Mouse (Mus musculus) left cerebral cortex, postnatal 4 days (tissue): ENCODE measurements around the gene Snrpa. TPM values are rescaled to one million over a fixed set of nuclear protein-coding genes. Genes with fewer than 3 reads are reported as not detected.
"Not testable (repeated sequence)": the region's sequence is repeated elsewhere in the genome, so short reads cannot be mapped to it uniquely, and the experiment has no call there.

Experiments
- DNase-seq: peaks from one replicate; pipeline ENCODE4 v3.0.0-alpha.2; 2022
- intact Hi-C: fragments of 180-260 bp; cut with DNase I; formaldehyde crosslinking; loops from one replicate; pipeline ENCODE4 v1.15.1; 2025
- total RNA-seq, 2 experiments: library from RNA; stranded (reverse); gene quantifications; 2 replicates each; pipeline ENCODE4 v1.2.3; 2021

The Snrpa gene
- total RNA-seq = 100 to 1,000 TPM in 1 of 2 experiments, 10 to 100 TPM in 1; 98.6 to 110 TPM

DNA sequence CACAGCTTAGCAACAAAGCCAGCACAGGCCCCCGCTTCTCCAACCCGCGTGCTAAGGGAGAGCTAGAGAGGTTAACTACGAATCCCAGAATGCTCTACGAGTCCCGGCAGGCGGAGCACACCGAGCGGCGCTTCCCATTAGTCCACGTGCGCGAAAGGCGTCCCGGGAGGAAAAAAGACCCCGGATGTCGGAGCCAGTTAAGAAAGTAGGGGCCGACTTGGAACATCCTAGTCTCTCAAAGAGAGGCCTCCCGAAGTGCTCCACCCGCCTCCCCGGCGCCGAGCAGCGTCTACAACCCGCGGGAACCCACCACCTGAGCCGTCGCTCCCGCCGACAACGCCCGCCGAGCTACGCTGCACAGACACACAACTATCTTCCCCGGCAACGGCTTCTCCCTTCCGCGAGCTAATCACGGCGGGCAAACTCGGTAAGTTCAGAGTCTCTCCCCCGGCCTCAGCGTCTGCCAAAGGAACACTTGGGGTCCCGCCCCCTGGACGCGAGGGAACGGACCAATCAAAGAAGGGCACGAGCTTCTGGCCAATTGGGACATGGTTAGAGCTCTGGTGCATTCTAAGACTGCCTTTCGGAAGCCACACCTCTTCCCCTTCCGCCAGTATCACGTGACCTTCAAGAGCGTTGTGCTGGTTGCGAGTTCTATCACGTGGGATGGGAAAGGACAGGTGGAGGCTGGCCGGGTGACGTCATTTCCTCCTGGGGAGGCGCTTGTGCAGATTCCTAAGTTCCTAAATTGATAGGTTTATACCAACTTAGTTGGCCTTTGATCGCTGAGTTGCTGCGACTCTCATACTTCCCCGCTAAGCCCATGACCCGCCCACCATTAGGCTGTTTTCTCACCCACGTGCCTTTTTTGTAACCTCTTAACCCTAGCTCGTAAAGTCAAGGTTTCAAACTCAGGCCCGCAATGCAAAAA lies at the start of gene Snrpa, which contains the start of gene BC024978:
Snrpa (minus strand) TSS at position 591 of the 931 bp plus-strand sequence.
BC024978 (plus strand) TSS at position 101 of the 931 bp plus-strand sequence.
- intact Hi-C loops = no loop called here
- DNase-seq = peak; percentile 94

DNA sequence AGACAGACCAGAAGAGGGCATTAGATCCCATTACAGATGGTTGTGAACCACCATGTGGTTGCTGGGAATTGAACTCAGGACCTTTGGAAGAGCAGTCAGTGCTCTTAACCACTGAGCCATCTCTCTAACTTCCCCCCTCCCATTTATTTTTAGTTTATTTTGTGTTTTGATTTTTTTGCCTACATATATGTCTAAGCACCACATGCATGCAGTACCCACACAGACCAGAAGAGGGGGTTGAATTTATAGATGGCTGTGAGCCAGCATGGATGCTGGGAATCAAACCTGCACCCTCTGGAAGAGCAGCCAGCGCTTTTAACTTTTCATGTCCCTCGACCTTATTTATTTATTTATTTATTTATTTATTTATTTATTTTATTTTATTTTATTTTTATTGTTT lies 48.0 kb upstream of the Snrpa start:
- DNase-seq = not testable (repeated sequence)

DNA sequence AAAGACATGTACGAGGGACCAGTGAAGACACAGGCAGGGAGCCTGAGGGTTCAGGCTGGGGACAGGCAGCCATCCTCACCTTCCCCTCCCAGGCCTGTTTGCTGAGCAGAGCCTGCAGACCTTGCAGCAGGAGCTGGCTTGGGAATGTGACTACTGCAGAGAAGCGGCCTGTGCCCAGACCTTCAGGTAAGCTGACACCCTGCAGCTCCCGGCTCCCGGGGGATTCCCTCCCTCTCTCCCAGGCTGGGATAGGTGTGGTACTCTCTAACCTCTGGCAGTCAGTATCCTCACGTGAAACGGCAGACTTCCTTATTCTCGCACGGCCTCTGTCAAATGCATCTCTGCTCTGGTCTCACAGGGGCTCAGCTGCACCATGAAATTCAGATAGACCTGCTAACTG lies 47.1 kb upstream of the Snrpa start:
- DNase-seq = no peak
- intact Hi-C loops = no loop called here

More for the DNA sequence above, 48.0 kb upstream of the Snrpa start:
- intact Hi-C loops = not testable (repeated sequence)

DNA sequence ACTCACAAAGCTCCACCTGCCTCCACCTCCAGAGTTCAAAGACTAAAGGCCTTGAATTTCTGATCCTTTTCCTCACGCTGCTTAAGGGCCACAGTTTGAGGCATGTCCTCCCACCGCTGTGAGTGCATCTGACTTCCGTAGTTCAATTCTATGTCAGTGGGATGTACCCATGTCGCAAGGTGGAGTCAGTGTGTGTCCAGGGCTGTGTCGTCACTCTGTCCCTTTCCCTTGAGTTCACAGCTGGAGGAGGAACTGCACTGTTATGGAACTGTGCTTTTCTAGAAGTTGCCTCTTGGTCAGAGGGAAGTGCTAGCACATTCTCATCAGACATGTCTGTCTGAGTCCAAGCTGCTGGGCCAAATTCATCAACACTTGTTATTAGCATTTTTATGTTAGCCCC lies 42.5 kb upstream of the Snrpa start:
- intact Hi-C loops = no loop called here

GRCm38 (mm10) chr7:27237527-27237926 lies 41.5 kb upstream of the Snrpa start:
- intact Hi-C loops = no loop called here
- DNase-seq = no peak

More for the DNA sequence above, 42.5 kb upstream of the Snrpa start:
- no peak for DNase-seq

- intact Hi-C loops = no loop called here
- DNase-seq = no peak
Measured at GRCm38 (mm10) chr7:27235726-27236125, 39.7 kb upstream of the Snrpa start.

DNA sequence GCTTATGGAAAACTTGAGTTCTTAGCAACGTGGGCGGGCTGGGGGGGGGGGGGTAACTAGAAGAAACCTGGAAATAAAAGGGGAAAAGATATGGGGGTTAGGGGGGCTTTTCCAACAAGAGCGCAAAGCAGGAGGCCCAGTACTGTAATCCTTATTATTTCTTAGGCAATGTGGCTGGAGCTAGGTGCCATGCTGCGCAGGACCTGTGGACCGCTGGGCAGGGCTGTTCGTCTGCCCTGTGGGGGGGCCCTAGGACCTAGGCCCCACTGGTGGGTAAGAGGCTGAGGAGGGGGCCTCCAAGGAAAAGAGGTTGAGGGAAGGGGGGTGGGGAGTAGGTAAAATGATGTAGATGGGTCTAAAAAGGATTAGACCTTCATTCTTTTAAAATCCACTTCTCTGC lies 37.2 kb upstream of the Snrpa start:
- DNase-seq = no peak
- intact Hi-C loops = no loop called here

- intact Hi-C loops = no loop called here
- peak; percentile 94 for DNase-seq
Measured at GRCm38 (mm10) chr7:27232781-27233281, 36.8 kb upstream of the Snrpa start, which contains the start of gene Coq8b. TSS of gene Coq8b (plus strand) at chr7:27233023.

DNA sequence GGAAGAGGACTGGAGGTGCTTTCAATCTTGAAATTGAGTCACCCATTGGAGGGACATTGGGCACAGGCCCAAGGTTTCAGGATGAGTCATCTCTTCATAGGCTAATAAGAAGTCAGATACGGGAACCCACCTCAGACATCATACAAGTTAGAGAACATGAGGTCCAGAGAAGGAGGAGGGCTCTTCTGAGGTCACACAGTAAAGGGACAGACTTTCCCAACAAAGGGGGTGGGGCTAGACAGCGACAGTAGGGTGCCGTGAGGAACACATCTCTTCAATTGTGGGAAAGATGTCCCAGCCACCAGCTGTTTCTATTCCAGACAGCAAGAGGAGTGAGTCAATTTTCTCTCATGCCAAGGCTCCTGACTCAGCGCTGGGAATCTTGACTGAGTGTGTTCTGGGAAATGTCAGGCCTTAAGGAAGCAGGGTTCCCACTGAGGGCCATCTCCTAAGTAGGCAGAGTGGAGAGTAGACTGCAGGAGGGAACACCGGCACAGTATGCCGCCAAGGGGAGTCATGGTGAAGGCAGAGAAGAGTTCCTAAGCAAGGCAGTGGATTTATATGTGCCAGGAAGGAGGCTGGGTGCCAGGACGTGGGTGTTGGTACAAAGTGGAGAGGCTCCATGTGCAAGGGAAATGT lies 35.7 kb upstream of the Snrpa start:
- no peak for DNase-seq
- intact Hi-C loops = no loop called here

GRCm38 (mm10) chr7:27230781-27231180 lies 34.7 kb upstream of the Snrpa start:
- no peak for DNase-seq
- intact Hi-C loops = no loop called here

DNA sequence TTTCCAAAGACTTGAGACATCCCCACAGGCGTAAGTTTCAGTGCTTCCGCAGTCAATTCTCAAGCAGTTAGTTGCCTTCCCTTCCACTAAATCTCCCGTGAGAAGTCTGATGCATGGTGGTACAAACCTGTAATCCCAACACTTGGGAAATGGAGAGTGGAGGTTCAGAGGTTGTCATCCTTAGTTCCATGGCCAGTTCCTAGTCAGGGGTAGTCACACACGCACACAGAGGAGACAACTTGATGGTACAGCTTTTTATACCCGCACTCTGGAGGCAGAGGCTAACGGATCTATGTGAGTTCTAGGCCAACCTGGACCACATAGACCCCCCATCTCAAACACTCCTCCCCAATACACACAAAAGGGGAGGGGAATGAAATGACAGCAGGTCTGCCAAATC lies 32.8 kb upstream of the Snrpa start:
- DNase-seq = no peak
- intact Hi-C loops = no loop called here

GRCm38 (mm10) chr7:27228281-27228821 lies 32.3 kb upstream of the Snrpa start, which contains the start of gene Itpkc:
TSS of gene Itpkc (minus strand) at chr7:27228661.
- DNase-seq = peak; percentile 92
- intact Hi-C loops = no loop called here

- intact Hi-C loops = no loop called here
- DNase-seq = no peak
Measured at GRCm38 (mm10) chr7:27227676-27228075, 31.6 kb upstream of the Snrpa start.

GRCm38 (mm10) chr7:27227276-27227675 lies 31.2 kb upstream of the Snrpa start:
- intact Hi-C loops = no loop called here
- no peak for DNase-seq

- no peak for DNase-seq
- intact Hi-C loops = no loop called here
Measured at GRCm38 (mm10) chr7:27224877-27225575, 29.0 kb upstream of the Snrpa start.

DNA sequence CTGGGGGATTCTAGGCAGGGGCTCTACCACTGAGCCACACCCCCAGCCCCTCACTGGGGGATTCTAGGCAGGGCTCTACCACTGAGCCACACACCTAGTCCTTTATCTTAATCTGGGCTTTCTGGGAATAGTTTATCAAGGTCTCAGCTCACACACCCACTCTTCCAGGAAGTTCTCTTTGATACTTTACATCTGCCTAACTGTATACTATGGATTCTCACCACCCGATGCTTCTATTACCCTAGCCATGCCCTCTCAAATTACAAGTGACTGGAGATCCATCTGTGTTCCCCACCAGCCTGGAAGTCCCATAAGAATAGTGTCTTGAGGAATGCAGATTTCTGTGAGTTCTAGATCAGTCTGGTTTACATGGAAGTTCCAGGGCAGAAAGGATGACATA lies 26.5 kb upstream of the Snrpa start:
- intact Hi-C loops = no loop called here
- no peak for DNase-seq

DNA sequence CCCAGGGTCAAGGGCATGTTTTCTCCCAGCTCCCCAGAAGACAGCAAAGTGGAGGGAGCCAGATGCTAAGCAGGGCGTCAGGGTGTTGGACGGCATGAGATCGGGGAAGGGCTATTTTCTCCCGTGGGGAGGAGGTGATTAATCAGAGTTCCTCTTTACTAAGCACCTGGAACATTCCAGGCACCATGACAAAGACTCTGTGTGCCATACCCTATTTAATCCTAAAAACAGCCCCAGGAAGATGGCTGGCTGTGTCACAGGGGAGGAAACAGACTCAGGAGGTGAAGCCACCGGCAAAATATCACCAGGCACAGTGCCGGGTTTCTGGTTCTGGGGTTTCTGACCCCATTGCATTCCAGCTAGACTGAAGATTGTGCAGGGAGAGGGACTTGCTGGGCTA lies 25.9 kb upstream of the Snrpa start:
- DNase-seq = no peak
- intact Hi-C loops = no loop called here

DNA sequence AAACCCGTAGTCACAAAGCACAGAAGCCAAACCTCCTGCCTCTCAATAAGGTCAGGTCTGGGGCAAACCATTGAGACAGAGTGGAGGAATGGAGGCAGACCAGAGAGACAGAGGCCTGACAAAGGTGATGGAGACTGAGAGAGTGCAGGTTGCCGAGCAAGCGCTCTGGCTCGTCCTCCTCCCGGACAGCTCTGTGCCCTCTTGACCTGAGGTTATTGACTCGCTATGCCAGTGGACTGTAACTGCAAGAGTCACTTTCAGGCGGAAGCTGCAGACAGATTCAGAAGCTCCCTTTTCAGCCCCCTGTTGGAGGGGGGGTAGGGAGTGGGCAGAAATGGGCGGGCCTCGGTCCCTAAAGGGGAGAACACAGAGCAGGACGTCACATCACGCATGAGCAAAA lies 23.9 kb upstream of the Snrpa start:
- intact Hi-C loops = no loop called here

DNA sequence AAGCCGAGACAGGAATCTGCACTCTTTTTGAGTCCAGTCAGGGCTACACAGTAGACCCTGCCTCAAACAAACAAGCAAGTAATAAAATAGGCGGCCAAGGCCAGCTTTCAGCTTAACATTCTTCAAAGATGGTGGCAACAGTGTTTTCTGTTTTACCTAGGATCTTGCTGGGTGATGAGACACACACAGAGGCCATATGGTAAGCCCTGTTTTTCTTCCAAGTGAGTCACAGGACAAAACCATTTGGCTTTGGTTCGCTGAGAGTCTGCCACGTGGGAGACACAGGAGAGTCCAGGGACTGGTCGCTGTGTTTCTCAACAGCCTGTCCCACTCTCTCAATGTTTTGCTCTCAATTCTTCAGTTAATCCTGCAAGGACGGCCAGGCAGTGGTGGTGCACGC lies 22.5 kb upstream of the Snrpa start:
- intact Hi-C loops = no loop called here
- no peak for DNase-seq

More for the DNA sequence above, 23.9 kb upstream of the Snrpa start:
- no peak for DNase-seq

GRCm38 (mm10) chr7:27212626-27213025 lies 16.6 kb upstream of the Snrpa start:
- no peak for DNase-seq
- intact Hi-C loops = no loop called here
